Mouse (Mus musculus): Measurements from ENCODE around the gene Znrf3. TPM values are rescaled to one million over a fixed set of nuclear protein-coding genes. Genes with fewer than 3 reads are reported as not detected.

Gene Znrf3
- polyA plus RNA-seq, 1 experiment from 2014 or later, result 9.6 TPM

- no peaks in the 10 kb centered on the region for H3K27me3 ChIP-seq (replicated peaks)
- WGBS, result 91% methylated on average over 1 of the region's 1 CpGs
These were observed 9.2 kb downstream of the Znrf3 start for GRCm38 (mm10) chr11:5435493-5435892.

GRCm38 (mm10) chr11:5432330-5432729 lies 12.3 kb downstream of the Znrf3 start:
- ATAC-seq, result no peak
- no peak overlapping the region for H3K4me3 ChIP-seq (replicated peaks)
- H3K4me2 ChIP-seq (replicated peaks), result no peak overlapping the region

More at GRCm38 (mm10) chr11:5435493-5435892, 9.2 kb downstream of the Znrf3 start:
- Histone ChIP-seq H3K4me3 (replicated peaks) (no peak overlapping the region), H3K27ac (no peak overlapping the region), H3K36me3 (no peaks in the 10 kb centered on the region), H3K4me1 (replicated peaks) (0 out of 2 replicates have a peak, but pooled peaks cover 2% of the 10 kb centered on the region), H3K4me2 (replicated peaks) (no peak overlapping the region), H3K9ac (no peak overlapping the region), H3K9me3 (no peaks in the 10 kb centered on the region)
- ATAC-seq, result no peak

GRCm38 (mm10) chr11:5430863-5431262 lies 13.8 kb downstream of the Znrf3 start:
- Histone ChIP-seq H3K9ac (no peak overlapping the region), H3K4me1 (replicated peaks) (0 out of 2 replicates have a peak, but pooled peaks cover 7% of the 10 kb centered on the region), H3K4me2 (replicated peaks) (no peak overlapping the region), H3K9me3 (no peaks in the 10 kb centered on the region), H3K36me3 (no peaks in the 10 kb centered on the region), H3K27ac (no peak overlapping the region), H3K27me3 (replicated peaks) (no peaks in the 10 kb centered on the region), H3K4me3 (replicated peaks) (no peak overlapping the region)
- WGBS, result 58% methylated on average over 1 of the region's 1 CpGs
- no peak for ATAC-seq

More at GRCm38 (mm10) chr11:5432330-5432729, 12.3 kb downstream of the Znrf3 start:
- no peak overlapping the region for H3K9ac ChIP-seq
- no peaks in the 10 kb centered on the region for H3K27me3 ChIP-seq (replicated peaks)
- H3K4me1 ChIP-seq (replicated peaks), result 0 out of 2 replicates have a peak, but pooled peaks cover 2% of the 10 kb centered on the region
- H3K36me3 ChIP-seq, result no peaks in the 10 kb centered on the region
- WGBS, result 87% methylated on average over 2 of the region's 2 CpGs
- H3K9me3 ChIP-seq, result no peaks in the 10 kb centered on the region
- no peak overlapping the region for H3K27ac ChIP-seq

GRCm38 (mm10) chr11:5429396-5430190 lies 15.1 kb downstream of the Znrf3 start:
- Histone ChIP-seq H3K4me1 (replicated peaks) (0 out of 2 replicates have a peak, but pooled peaks cover 5% of the 10 kb centered on the region), H3K4me3 (replicated peaks) (no peak overlapping the region), H3K4me2 (replicated peaks) (no peak overlapping the region), H3K27ac (no peak overlapping the region), H3K9ac (no peak overlapping the region), H3K27me3 (replicated peaks) (no peaks in the 10 kb centered on the region), H3K36me3 (no peaks in the 10 kb centered on the region), H3K9me3 (no peaks in the 10 kb centered on the region)
- no peak for ATAC-seq
- 80% methylated on average over 4 of the region's 4 CpGs for WGBS

- no peak overlapping the region for H3K4me2 ChIP-seq (replicated peaks)
- no peaks in the 10 kb centered on the region for H3K9me3 ChIP-seq
- no peak overlapping the region for H3K9ac ChIP-seq
- H3K4me1 ChIP-seq (replicated peaks), result peaks cover 7% of the 10 kb centered on the region; the same call in 1 of the 2 replicates
- H3K27ac ChIP-seq, result no peak overlapping the region
- H3K4me3 ChIP-seq (replicated peaks), result no peak overlapping the region
- WGBS, result 67% methylated on average over 3 of the region's 3 CpGs
- H3K36me3 ChIP-seq, result no peaks in the 10 kb centered on the region
- H3K27me3 ChIP-seq (replicated peaks), result no peaks in the 10 kb centered on the region
- ATAC-seq, result no peak
These were observed 17.4 kb downstream of the Znrf3 start for GRCm38 (mm10) chr11:5427251-5427650.

- WGBS, result 74% methylated on average over 2 of the region's 2 CpGs
- no peaks in the 10 kb centered on the region for H3K27me3 ChIP-seq (replicated peaks)
- H3K36me3 ChIP-seq, result no peaks in the 10 kb centered on the region
- no peak overlapping the region for H3K27ac ChIP-seq
- peaks cover 8% of the 10 kb centered on the region; the same call in 1 of the 2 replicates for H3K4me1 ChIP-seq (replicated peaks)
- no peak overlapping the region for H3K9ac ChIP-seq
- H3K9me3 ChIP-seq, result no peaks in the 10 kb centered on the region
- H3K4me3 ChIP-seq (replicated peaks), result no peak overlapping the region
- no peak overlapping the region for H3K4me2 ChIP-seq (replicated peaks)
- ATAC-seq, result peak; percentile 58; the same call in 1 of the 2 replicates
These were observed 18.3 kb downstream of the Znrf3 start for GRCm38 (mm10) chr11:5426317-5426716.

DNA sequence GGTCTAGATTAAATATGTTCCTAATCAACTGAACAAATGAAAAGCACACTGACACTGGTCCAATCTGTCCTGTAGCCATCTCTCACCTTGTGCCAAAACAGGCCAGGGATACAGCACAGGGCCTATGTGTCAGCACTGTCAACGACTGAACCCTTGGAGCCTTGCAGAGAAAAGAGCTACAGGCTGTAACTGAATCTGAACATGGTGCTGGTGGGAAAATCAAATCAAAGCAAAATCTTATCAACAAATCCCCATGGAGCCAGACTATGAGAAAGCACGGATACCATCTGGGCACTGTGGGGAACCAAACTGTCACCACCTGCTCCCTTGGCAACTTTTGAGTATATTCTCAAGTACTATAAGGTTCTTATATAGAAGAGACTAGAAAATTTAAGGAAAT lies 19.5 kb downstream of the Znrf3 start:
- Histone ChIP-seq H3K9me3 (no peaks in the 10 kb centered on the region), H3K4me2 (replicated peaks) (no peak overlapping the region), H3K9ac (no peak overlapping the region), H3K27ac (no peak overlapping the region), H3K4me1 (replicated peaks) (peaks cover 8% of the 10 kb centered on the region; the same call in 1 of the 2 replicates), H3K27me3 (replicated peaks) (no peaks in the 10 kb centered on the region), H3K4me3 (replicated peaks) (no peak overlapping the region), H3K36me3 (no peaks in the 10 kb centered on the region)
- WGBS, result 57% methylated on average over 2 of the region's 2 CpGs
- no peak for ATAC-seq

GRCm38 (mm10) chr11:5424185-5424584 lies 20.5 kb downstream of the Znrf3 start:
- Histone ChIP-seq H3K36me3 (no peaks in the 10 kb centered on the region), H3K9me3 (no peaks in the 10 kb centered on the region), H3K27ac (no peak overlapping the region), H3K27me3 (replicated peaks) (no peaks in the 10 kb centered on the region), H3K9ac (no peak overlapping the region), H3K4me3 (replicated peaks) (no peak overlapping the region), H3K4me2 (replicated peaks) (no peak overlapping the region), H3K4me1 (replicated peaks) (peaks cover 12% of the 10 kb centered on the region; the same call in 1 of the 2 replicates)
- ATAC-seq, result no peak
- 68% methylated on average over 4 of the region's 4 CpGs for WGBS

- no peak overlapping the region for H3K27ac ChIP-seq
- H3K9me3 ChIP-seq, result no peaks in the 10 kb centered on the region
- H3K4me3 ChIP-seq (replicated peaks), result no peak overlapping the region
- H3K27me3 ChIP-seq (replicated peaks), result no peaks in the 10 kb centered on the region
- H3K9ac ChIP-seq, result no peak overlapping the region
- H3K4me2 ChIP-seq (replicated peaks), result no peak overlapping the region
- H3K36me3 ChIP-seq, result no peaks in the 10 kb centered on the region
- no peak for ATAC-seq
- H3K4me1 ChIP-seq (replicated peaks), result peaks cover 12% of the 10 kb centered on the region; the same call in 1 of the 2 replicates
These were observed 21.6 kb downstream of the Znrf3 start for GRCm38 (mm10) chr11:5423000-5423399.

- Histone ChIP-seq H3K4me1 (replicated peaks) (peaks cover 12% of the 10 kb centered on the region; the same call in 1 of the 2 replicates), H3K4me3 (replicated peaks) (no peak overlapping the region), H3K9ac (no peak overlapping the region), H3K27me3 (replicated peaks) (no peaks in the 10 kb centered on the region), H3K27ac (no peak overlapping the region), H3K9me3 (no peaks in the 10 kb centered on the region), H3K4me2 (replicated peaks) (no peak overlapping the region), H3K36me3 (no peaks in the 10 kb centered on the region)
- no peak for ATAC-seq
- WGBS, result 28% methylated on average over 1 of the region's 1 CpGs
These were observed 22.4 kb downstream of the Znrf3 start for GRCm38 (mm10) chr11:5422252-5422636.

DNA sequence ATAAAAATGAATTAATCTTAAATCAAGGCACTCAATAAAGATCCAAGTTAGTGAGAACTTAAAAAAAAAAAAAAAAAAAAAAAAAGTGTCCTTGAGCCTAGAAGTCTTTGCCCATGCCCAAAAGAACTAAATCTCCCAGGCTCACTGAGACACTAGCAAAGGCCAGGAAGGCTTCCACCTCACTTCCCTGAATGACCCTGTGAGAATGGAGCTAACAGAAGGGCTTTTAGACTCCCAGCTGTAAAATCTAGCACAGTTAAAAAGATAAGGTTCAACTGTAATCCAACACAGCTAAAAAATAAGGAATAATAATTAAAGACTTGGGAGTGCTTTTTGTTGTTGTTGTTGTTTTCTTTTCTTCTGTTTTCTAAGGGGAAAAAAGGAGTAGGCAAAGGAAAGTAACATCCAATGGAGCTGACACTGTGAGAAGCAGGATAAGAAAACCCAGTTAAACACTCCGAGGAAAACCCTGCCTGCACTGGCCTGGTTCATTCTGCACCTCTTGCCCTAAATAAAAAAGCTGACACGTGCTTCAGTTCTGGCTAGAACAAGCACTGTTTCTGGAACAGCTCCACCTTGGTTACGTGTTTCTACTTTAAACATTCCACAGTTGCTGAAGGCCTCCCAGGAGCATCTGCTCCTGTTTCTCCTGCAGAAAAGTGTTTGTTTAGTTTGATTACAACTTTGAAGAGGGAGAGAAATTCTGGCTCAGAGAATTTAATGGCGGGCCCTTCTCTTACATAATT lies 23.0 kb downstream of the Znrf3 start:
- Histone ChIP-seq H3K4me2 (replicated peaks) (no peak overlapping the region), H3K27me3 (replicated peaks) (no peaks in the 10 kb centered on the region), H3K4me1 (replicated peaks) (peaks cover 12% of the 10 kb centered on the region), H3K9ac (no peak overlapping the region), H3K27ac (no peak overlapping the region), H3K4me3 (replicated peaks) (no peak overlapping the region), H3K9me3 (no peaks in the 10 kb centered on the region), H3K36me3 (no peaks in the 10 kb centered on the region)
- 11% methylated on average over 4 of the region's 4 CpGs for WGBS
- 0 out of 2 replicates have a peak, but pooled peaks have one; percentile 37 for ATAC-seq

GRCm38 (mm10) chr11:5415617-5416338 lies 28.9 kb downstream of the Znrf3 start:
- H3K4me3 ChIP-seq (replicated peaks), result no peak overlapping the region
- no peaks in the 10 kb centered on the region for H3K36me3 ChIP-seq
- H3K27me3 ChIP-seq (replicated peaks), result no peaks in the 10 kb centered on the region
- H3K9me3 ChIP-seq, result no peaks in the 10 kb centered on the region
- H3K27ac ChIP-seq, result peak overlapping the region; percentile 72
- peak overlapping the region; percentile 25; the same call in 1 of the 2 replicates for H3K4me2 ChIP-seq (replicated peaks)
- peaks cover 44% of the 10 kb centered on the region for H3K4me1 ChIP-seq (replicated peaks)
- ATAC-seq, result peak; percentile 64
- H3K9ac ChIP-seq, result no peak overlapping the region
- 13% methylated on average over 6 of the region's 6 CpGs for WGBS
